Mouse (Mus musculus): ENCODE data around the gene Btrc. TPM values are rescaled to one million over a fixed set of nuclear protein-coding genes. Genes with fewer than 3 reads are reported as not detected.

Btrc gene
- total RNA-seq, 2 experiments from 2014 or later = 27.1 to 28.1 TPM

GRCm38 (mm10) chr19:45413966-45414365 is 50.4 kb downstream of the Btrc start:
- intact Hi-C loops (cut with DNase I; ENCODE audit: low total_unique reads) = no loop called here
- DNase-seq = peak; percentile 18

GRCm38 (mm10) chr19:45417601-45418000 is 54.1 kb downstream of the Btrc start:
- DNase-seq = no peak
- intact Hi-C loops (cut with DNase I; ENCODE audit: low total_unique reads) = no loop called here

- no peak for DNase-seq
- intact Hi-C loops (cut with DNase I; ENCODE audit: low total_unique reads) = no loop called here
These were observed 58.7 kb downstream of the Btrc start for GRCm38 (mm10) chr19:45422276-45422675.

GRCm38 (mm10) chr19:45428146-45428545 is 64.6 kb downstream of the Btrc start:
- intact Hi-C loops (cut with DNase I; ENCODE audit: low total_unique reads) = no loop called here
- no peak for DNase-seq

GRCm38 (mm10) chr19:45430971-45431633 is 67.6 kb downstream of the Btrc start:
- no peak for DNase-seq
- intact Hi-C loops (cut with DNase I; ENCODE audit: low total_unique reads) = loop anchor here (5.0 kb wide), 1 partner anchor 134 kb away; no protein-coding TSS in a partner anchor

GRCm38 (mm10) chr19:45432351-45432750 is 68.8 kb downstream of the Btrc start:
- intact Hi-C loops (cut with DNase I; ENCODE audit: low total_unique reads) = loop anchor here (5.0 kb wide), 1 partner anchor 135 kb away; no protein-coding TSS in a partner anchor
- no peak for DNase-seq

GRCm38 (mm10) chr19:45436019-45436418 is 72.5 kb downstream of the Btrc start:
- intact Hi-C loops (cut with DNase I; ENCODE audit: low total_unique reads) = loop anchor here (5.0 kb wide), 1 partner anchor 214 kb away; no protein-coding TSS in a partner anchor
- peak; percentile 48 for DNase-seq

- DNase-seq = no peak
- intact Hi-C loops (cut with DNase I; ENCODE audit: low total_unique reads) = loop anchor here (5.0 kb wide), 1 partner anchor 215 kb away; no protein-coding TSS in a partner anchor
These were observed 73.6 kb downstream of the Btrc start for GRCm38 (mm10) chr19:45437175-45437574.

GRCm38 (mm10) chr19:45438191-45438590 is 74.7 kb downstream of the Btrc start:
- no peak for DNase-seq

GRCm38 (mm10) chr19:45438928-45439846 is 75.7 kb downstream of the Btrc start:
- no peak for DNase-seq
- intact Hi-C loops (cut with DNase I; ENCODE audit: low total_unique reads) = loop anchor here (5.0 kb wide), 1 partner anchor 217 kb away; no protein-coding TSS in a partner anchor

More at GRCm38 (mm10) chr19:45438191-45438590, 74.7 kb downstream of the Btrc start:
- intact Hi-C loops (cut with DNase I; ENCODE audit: low total_unique reads) = loop anchor here (5.0 kb wide), 1 partner anchor 216 kb away; no protein-coding TSS in a partner anchor

GRCm38 (mm10) chr19:45440554-45441175 is 77.1 kb downstream of the Btrc start:
- no peak for DNase-seq
- intact Hi-C loops (cut with DNase I; ENCODE audit: low total_unique reads) = loop anchor here (10.0 kb wide), 1 partner anchor 104 kb away; no protein-coding TSS in a partner anchor

- intact Hi-C loops (cut with DNase I; ENCODE audit: low total_unique reads) = loop anchor here (10.0 kb wide), 1 partner anchor 103 kb away; no protein-coding TSS in a partner anchor
- no peak for DNase-seq
These were observed 78.2 kb downstream of the Btrc start for GRCm38 (mm10) chr19:45441717-45442116.

GRCm38 (mm10) chr19:45445253-45445933 is 81.9 kb downstream of the Btrc start:
- no peak for DNase-seq
- intact Hi-C loops (cut with DNase I; ENCODE audit: low total_unique reads) = loop anchor here (10.0 kb wide), 1 partner anchor 99 kb away; no protein-coding TSS in a partner anchor

- intact Hi-C loops (cut with DNase I; ENCODE audit: low total_unique reads) = loop anchor here (10.0 kb wide), 1 partner anchor 98 kb away; no protein-coding TSS in a partner anchor
- DNase-seq = no peak
These were observed 83.1 kb downstream of the Btrc start for GRCm38 (mm10) chr19:45446631-45447030.

- intact Hi-C loops (cut with DNase I; ENCODE audit: low total_unique reads) = loop anchor here (10.0 kb wide), 1 partner anchor 98 kb away; no protein-coding TSS in a partner anchor
These were observed 83.7 kb downstream of the Btrc start for GRCm38 (mm10) chr19:45447222-45447621.

GRCm38 (mm10) chr19:45447886-45448285 is 84.4 kb downstream of the Btrc start:
- intact Hi-C loops (cut with DNase I; ENCODE audit: low total_unique reads) = loop anchor here (10.0 kb wide), 1 partner anchor 97 kb away; no protein-coding TSS in a partner anchor
- DNase-seq = no peak

More at GRCm38 (mm10) chr19:45447222-45447621, 83.7 kb downstream of the Btrc start:
- DNase-seq = no peak

- intact Hi-C loops (cut with DNase I; ENCODE audit: low total_unique reads) = no loop called here
- no peak for DNase-seq
These were observed 90.9 kb downstream of the Btrc start for GRCm38 (mm10) chr19:45454391-45454790.

- intact Hi-C loops (cut with DNase I; ENCODE audit: low total_unique reads) = no loop called here
- DNase-seq = no peak
These were observed 93.4 kb downstream of the Btrc start for GRCm38 (mm10) chr19:45456896-45457295.

- DNase-seq = no peak
These were observed 95.2 kb downstream of the Btrc start for GRCm38 (mm10) chr19:45458702-45459101.

More at GRCm38 (mm10) chr19:45458702-45459101, 95.2 kb downstream of the Btrc start:
- intact Hi-C loops (cut with DNase I; ENCODE audit: low total_unique reads) = no loop called here
